Mouse (Mus musculus): Measurements from ENCODE around the gene Supt3.

Supt3 gene

GRCm38 (mm10) chr17:44776738-44777270 is at the start of gene Supt3:
Supt3 (plus strand) TSS chr17:44777152.
- DNase-seq (ENCODE audit: low spot score) = peak; percentile 95

- no peak for DNase-seq (ENCODE audit: low spot score)
Measured at GRCm38 (mm10) chr17:44727675-44728074, 49.3 kb upstream of the Supt3 start.

GRCm38 (mm10) chr17:44728464-44728863 is 48.5 kb upstream of the Supt3 start:
- no peak for DNase-seq (ENCODE audit: low spot score)

GRCm38 (mm10) chr17:44733544-44734310 is 43.2 kb upstream of the Supt3 start:
- no peak for DNase-seq (ENCODE audit: low spot score)

DNA sequence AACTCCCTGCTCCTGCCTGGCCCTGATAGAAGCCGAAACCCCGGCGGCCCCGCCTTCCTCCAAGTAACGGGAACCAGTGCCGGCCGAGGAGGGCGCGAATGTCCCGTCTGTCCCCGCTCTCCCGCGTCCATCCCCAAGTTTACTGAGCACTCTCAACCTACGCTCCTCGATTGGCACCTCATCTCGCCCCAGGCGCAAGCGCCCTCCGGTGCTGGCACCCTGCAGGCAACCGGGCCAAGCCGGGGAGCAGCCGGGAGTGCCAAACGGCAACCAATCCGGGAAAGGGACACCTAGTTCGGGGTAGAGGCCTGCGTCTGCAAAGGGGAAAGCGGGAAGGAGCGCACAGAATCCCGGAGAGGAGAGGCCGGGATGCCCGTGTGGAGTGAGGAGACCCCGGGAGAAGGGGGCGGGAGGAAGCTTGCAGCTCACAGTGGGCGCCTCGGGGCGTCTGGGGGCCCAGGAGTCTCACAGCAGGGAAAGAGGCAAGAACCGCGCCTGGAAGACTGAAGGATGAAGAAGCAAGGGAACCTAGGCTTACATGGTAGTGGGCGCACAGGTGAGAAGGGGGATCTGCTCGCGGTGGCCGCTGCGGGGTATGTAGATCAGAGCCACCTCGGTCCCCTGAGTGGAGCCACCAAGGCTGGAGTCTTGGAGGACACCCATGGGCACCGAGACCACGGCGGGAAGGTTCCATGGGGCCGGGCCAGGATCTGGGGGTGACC is 42.3 kb upstream of the Supt3 start:
- DNase-seq (ENCODE audit: low spot score) = peak; percentile 10

DNA sequence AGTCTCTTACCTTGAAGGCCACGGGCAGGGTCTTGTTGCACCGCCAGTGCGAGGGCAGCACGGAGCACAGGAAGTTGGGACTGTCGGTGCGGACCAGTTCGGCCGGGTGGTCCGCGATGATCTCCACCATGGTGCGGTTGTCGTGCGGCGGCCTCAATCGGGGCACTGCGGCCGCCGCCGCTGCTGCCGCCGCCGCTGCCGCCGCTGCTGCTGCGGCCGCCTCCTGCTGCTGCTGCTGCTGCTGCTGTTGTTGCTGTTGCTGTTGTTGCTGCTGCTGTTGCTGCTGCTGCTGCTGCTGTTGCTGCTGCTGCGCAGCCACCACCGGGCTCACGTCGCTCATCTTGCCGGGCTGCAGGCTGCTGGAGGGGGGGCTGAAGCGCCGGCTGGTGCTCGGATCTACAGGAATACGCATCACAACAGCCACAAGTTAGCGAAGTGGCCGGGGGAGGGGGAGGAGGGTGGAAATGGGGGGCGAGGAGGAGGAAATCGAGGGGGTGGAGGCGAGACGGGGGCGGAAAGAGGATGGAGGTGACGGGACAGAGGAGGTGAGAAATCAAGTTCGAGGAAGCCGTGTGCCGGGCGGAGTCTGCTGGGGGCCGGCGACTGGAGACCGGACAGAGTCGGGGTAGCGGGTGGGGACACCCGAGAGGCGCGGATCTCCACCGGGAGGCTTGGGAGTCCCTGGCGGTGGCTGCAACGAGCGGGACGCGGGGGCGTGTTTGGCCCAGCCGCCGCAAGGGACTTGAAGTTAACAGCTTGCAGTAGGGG is 41.5 kb upstream of the Supt3 start:
- DNase-seq (ENCODE audit: low spot score) = no peak

DNA sequence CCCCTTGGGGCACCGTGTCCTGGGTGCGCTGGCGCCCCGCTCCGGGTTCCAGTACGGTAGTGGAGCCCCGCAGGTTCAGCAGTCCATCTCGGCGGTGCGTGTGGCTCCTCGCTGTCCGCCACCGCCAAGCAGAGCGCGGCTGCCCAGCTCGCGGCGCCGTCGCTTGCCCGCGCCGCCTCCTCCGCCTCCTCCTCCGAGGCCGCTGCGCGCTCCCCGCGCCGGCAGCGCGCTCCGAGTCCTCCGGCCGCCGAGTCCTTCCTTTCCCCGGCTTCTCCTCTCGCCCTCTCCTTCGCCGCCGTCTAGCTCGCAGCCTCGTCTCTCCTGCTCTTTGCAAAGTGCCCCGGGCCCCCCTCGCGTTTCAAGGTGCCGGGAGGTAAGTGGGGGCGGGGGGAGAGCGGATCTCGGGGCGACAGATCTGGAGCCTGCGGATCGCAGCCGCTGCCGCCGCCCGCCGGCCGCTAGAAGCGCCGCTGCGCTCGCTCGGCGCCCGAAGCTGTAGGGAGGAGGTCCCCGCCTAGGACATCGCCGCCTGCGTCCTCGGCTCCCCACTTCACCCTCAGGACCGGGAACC is 40.9 kb upstream of the Supt3 start:
- DNase-seq (ENCODE audit: low spot score) = peak; percentile 26

DNA sequence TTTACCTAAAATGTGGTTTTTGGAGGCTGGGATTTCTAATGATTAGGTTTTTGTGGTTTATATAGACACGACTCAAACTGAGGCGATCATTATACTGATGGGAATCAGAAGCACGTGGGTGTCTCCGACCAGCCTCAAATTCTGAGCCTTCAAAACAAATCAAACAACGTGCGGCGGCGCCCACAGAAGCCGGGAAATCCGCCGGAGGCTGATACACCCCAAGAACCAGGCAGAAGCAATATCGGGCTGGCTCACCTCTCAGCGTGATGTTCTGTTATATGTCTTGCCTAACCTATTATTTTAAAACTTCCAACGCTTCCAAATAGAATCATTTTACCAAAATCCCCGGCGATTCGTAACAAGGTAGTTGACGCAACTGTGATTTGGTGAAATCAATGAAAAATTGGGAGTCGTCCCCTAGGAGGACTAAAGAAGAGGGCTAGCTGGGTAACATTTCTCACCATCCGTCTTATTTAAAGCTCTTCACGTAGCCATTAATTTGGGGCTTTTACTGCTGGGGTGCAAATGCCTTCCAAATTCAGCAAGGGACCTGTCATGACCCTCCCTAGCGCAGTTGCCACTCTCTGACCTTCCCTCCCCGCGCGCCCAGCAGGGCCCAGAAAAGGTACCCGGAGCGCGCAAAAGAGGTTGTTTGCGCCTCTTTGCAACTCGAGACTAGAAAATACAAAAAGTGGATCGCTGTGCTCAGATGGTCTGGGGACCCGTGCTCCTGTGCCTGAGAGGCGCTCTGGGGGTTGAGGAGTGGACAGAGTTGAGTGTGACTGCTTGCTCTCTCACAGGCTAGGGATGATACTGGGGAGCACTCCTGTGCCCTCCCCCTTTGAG is 39.5 kb upstream of the Supt3 start:
- DNase-seq (ENCODE audit: low spot score) = no peak

DNA sequence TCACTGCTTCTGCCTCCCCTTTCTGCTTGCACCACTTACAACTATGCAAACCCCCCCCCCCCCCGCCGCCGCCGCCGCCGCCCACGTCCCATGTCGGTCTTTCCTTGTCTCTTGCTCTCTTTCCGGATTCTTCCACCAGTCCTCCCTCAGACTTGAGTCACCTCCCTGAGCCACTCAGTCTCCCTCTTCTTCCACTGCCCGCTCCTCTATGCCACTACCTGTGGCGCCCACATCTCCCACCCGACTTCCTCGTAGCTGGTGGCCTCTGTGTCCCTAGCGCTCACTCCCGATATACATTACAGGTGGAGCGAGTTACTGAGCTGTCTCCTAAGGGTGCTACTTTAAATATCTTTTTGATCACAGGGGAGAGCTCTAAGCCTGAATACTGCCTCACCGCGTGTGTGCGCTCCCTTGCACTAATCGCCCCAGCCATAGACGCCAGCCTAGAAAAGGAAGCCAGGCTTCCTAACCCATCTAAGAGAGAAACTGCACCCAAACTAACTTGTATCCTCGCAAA is 38.8 kb upstream of the Supt3 start:
- DNase-seq (ENCODE audit: low spot score) = no peak

GRCm38 (mm10) chr17:44742246-44742645 is 34.7 kb upstream of the Supt3 start:
- DNase-seq (ENCODE audit: low spot score) = no peak

DNA sequence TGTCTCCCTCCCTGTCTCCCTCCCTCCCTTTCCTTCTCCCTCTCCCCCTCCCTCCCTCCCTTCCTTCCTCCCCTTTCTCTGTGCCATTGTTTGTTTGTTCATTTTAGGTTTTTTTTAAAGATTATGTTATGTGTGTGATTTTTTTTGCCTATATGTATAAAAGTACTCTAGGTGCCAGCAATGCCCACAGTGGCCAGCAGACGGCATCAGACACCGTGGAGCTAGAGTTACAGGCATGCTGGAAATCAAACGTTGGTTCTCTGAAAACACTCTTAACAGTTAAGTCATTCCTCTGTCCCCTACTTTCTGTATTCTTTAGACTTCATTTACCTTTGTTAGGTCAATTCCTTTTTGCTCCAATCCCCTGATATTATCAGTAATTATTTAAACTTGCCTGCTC is 33.2 kb upstream of the Supt3 start:
- DNase-seq (ENCODE audit: low spot score) = no peak

GRCm38 (mm10) chr17:44745378-44745777 is 31.6 kb upstream of the Supt3 start:
- no peak for DNase-seq (ENCODE audit: low spot score)

DNA sequence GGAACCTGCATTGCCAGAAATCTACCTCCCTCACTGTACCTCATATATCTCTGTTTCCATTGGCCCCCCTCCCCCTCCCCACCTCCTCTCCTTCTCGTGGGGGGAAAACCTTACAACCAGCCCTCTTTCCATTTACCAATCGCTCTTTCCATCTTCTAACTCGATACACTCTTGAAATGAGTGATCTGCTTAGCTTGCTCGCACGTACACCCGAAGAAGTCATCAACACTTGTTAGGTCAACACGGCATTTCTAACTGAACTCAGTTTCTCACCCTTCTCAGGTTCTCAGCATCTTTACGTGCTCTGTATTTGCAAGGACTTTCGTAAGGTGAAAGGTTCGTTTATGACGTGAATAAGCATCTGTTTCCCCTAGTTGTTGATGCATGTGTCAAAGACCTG is 10.6 kb upstream of the Supt3 start:
- no peak for DNase-seq (ENCODE audit: low spot score)

DNA sequence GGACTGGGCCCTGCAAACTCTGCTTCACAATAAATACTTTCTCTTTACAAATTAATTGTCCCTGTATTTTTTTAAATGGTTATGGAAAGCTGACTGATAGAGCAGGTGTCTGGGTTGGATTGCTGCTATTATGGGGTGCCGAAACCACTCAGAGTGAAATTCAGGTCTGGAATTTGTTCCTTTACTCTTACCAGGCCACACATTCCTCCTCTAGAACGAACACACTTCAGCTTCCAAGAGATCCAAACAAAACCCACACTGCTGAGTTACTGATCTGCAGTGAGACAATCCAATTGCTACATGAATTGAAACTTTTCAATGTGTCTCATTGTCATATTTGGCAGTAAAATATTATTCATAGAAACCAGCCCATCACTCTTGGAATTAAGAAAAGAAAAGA is 10.0 kb upstream of the Supt3 start:
- DNase-seq (ENCODE audit: low spot score) = no peak

- no peak for DNase-seq (ENCODE audit: low spot score)
Measured at GRCm38 (mm10) chr17:44767375-44767774, 9.6 kb upstream of the Supt3 start.

GRCm38 (mm10) chr17:44768522-44768921 is 8.4 kb upstream of the Supt3 start:
- no peak for DNase-seq (ENCODE audit: low spot score)

DNA sequence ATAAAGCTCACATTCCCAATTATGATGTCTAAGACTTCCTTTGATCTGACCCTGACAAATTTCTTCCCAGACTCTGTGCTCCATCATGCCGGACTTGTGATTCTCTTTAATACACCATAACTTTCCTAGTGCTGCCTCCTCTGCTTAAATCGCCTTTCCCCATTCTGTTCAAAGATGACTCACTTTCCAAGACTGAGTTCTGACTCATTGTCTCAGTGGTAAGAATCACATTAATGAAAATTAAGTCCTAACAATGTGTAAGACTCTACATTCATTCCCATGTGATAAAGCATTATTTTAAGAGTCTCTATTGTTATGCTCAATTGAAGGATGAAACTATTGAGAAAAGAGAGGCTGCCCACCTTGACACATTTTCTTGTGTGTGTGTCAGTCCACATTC is 6.1 kb upstream of the Supt3 start:
- DNase-seq (ENCODE audit: low spot score) = no peak

DNA sequence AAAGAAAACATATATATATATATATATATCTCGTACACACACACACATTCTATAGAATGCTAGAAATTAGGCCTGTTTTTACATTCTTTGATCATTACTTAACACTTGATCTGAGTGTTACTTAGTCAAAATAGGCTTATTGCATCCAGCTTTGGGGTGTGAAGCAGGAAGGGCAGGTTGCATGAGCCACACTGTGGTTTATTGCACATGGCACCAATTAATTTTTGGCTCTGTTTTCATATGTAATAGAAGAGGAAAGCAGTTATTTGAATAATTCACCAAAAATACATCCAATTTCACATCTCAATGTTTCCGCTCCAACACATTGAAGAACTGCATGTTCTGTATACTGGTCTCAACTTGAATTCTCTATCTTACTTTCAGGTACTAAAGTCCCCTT is 4.4 kb upstream of the Supt3 start:
- no peak for DNase-seq (ENCODE audit: low spot score)

DNA sequence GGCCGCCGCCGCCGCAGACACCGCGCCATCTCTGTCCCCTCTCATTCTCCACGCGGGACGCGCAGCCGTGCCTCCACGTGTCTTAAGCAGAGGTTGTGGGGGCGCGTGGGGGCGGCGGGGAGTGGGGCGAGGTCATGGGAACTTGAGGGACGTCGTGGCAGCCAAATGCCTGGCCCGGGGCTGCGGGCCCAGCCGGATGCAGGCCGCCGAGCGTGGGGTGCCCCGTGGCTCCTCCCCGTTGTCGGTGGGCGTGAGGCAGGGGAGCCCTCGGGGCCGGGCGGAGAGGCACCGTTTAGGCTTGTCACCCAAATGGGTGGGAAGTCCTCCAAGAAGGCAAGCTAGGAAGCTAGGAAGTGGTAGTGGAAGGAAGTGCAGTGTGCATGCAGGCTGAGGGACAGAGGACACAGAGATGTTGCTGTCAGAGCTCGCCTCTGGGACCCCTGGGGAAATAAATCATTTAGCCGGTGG is 419 bp downstream of the Supt3 start:
- DNase-seq (ENCODE audit: low spot score) = no peak

DNA sequence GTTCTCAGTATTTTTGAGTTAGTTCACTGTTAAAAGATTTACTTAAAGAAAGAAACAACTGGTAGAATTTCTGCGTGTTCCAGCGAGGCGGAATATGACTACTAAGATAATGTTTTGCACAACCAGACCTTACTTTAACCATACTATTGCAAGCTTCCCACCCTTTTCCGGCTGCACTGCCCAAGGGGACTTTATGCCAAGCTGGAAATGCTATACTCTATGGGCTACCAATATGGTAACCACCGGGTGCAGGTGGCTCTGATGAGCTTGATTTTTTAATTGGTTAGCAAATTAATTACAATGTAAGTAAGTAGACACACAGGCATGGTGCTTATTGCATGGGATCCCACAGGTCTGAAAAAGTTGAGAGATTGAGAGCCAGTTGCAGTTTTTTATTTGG is 1.2 kb downstream of the Supt3 start:
- no peak for DNase-seq (ENCODE audit: low spot score)

GRCm38 (mm10) chr17:44780353-44780752 is 3.4 kb downstream of the Supt3 start:
- no peak for DNase-seq (ENCODE audit: low spot score)

All from spleen, adult 12 weeks (tissue).